Mouse (Mus musculus) thymus, adult 2 months (tissue): ENCODE results near the gene Mum1.

ENCODE experiments used
- CTCF ChIP-seq: fragments of 200-500 bp; IDR thresholded peaks from 2 replicates; pipeline ENCODE4 v1.5.1; 2012; ENCODE audit warnings: mild to moderate bottlenecking, control low read depth, low read length, moderate library complexity, borderline replicate concordance; ENCODE audit not compliant: control insufficient read depth, poor library complexity, insufficient read depth; ENCODE audit errors: extremely low read depth
- POLR2A ChIP-seq: fragments of 200-500 bp; IDR thresholded peaks from 2 replicates; pipeline ENCODE4 v1.6.1; 2012; ENCODE audit warnings: mild to moderate bottlenecking, low read length, control low read depth, moderate library complexity; ENCODE audit not compliant: control insufficient read depth, poor library complexity, insufficient read depth; ENCODE audit errors: extremely low read depth

DNA sequence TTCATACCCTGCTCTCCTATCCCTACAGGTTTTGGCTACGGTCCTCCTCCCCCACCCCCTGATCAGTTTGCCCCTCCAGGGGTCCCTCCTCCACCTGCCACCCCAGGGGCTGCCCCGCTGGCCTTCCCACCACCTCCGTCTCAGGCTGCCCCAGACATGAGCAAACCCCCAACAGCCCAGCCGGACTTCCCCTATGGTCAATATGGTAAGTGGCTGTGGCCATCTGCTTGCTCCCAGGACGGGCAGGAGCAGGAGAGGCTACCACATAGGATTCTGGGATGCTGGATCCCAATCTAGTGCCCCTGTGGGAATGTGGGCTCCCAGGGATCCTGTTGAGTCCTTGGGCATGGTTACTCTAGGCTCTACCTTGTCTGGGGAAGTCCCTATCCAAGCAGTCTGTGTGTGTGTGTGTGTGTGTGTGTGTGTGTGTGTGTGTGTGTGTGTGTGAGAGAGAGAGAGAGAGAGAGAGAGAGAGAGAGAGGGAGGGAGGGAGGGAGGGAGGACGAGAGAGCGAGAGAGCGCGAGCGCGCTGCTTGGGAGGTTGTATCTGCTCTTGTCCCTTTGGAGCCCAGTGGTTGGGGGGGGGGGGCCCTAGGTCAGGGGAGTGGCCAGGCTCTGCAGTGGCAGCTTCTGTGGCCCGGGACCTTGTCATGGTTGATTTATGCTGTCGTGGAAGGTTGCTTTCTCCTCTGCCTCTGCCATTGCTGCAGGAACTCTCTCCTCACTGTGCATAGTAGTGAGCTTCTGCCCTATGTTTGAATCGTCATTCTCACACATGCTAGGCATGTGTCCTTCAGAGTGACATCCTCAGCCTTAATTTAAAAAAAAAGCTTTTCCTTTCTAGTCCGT lies 59.2 kb downstream of the Mum1 start:
- TF ChIP-seq CTCF, result no peak
- TF ChIP-seq POLR2A, result no peak
